Mouse (Mus musculus): ENCODE measurements around the gene Tmem45b. TPM values are rescaled to one million over a fixed set of nuclear protein-coding genes. Genes with fewer than 3 reads are reported as not detected.
"Not testable (repeated sequence)": the region's sequence is repeated elsewhere in the genome, so short reads cannot be mapped to it uniquely, and the experiment has no call there.

The Tmem45b gene
- not detected in 2 replicates for total RNA-seq (2015; ENCODE audit: low replicate concordance)
- total RNA-seq (2017; ENCODE audit: low replicate concordance), result not detected in 2 replicates

DNA sequence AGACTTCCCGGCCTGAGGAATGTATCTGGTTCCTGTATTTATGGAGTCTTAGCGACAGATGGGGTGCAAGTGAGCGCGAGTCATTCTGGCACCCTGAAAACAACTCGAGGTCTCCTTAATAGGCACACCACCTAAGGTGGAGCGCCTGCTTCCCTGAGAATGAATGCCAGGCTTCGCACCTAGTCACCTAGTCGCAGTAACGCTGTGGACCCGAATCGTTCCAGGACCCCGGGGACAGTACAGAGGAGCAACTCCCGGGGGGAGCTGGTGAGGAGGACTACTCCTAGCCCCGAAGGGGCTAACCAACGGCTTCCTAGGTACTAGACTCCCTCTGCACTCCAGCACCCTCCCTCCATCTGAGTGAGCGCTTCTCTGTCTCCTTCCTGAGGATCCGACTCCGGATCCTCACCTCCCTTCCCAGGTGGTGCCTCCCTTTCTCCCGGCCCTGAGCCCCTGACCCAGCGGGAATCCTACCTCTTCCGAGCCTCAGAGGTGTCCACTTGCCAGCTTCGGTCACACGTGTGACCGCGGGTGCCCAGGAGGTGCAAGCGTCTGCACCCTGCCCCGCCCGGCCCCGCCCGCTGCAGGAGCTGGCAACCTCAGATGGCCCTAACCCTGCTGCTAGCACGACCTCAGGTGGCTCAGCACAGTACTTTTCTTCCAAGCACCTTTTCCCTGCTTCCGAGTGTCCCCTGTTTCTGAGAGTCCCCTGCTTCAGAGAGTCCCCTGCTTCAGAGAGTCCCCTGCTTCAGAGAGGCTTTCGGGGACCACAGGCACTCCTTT lies at the start of gene Tmem45b:
TSS of gene Tmem45b (minus strand) at position 771 of the 783 bp plus-strand sequence.
- no peak for ATAC-seq (replicated peaks; ENCODE audit: low FRiP score, poor library complexity, severe bottlenecking)

DNA sequence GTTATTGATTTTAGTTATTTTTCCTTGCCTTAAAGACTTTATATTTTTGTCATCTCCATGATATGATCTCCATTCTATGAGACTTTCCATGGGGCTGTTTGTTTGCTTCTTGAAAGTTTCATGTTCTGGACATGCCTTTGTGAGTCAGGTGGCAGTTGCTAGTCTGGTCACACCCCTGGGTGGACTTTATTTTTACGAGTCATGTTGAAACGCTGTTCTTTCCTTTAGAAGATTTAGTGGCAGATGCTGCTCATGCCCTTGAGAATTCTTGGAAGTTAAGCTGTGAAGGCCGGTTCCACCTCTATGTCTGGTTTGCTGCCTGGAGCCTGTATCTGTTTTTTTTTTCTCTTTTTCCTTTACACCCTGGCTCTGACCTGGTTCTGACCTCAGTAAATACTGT lies 43.9 kb upstream of the Tmem45b start:
- ATAC-seq (replicated peaks; ENCODE audit: low FRiP score, poor library complexity, severe bottlenecking), result no peak

DNA sequence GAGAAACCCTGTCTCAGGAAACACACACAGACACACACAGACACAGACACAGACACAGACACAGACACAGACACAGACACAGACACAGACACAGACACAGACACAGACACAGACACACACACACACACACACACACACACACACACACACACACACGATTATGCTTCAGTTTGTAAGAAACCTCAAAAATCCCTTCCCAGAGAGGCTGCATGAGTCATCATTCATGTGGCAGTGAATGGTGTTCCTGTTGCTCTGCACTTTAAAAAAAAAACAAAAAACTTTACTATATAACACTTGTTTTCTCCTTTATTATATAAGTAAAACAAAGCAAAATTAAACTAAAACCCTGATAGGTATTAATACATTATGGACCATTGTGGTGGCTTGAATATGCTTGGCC lies 37.0 kb upstream of the Tmem45b start:
- not testable (repeated sequence) for ATAC-seq (replicated peaks; ENCODE audit: low FRiP score, poor library complexity, severe bottlenecking)

DNA sequence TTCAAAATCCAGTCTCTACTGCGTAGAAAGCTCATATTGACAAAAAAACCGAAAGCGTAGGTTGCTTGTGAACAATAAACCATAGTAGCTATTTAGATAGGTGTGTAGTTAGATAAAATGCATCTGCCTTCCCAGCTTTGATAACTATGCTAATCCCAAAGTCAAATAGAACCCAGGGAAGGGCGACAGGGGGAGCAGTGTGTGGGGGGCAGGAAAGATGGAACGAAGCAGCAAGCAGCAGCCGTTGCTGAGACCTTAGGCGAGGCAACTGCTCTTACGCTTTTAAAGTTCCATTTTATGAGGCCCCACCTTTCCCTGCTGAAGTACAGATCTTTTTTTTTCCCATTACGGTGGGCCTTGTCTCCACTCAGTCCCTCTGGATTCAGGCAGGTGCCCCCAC lies 1.1 kb downstream of the Tmem45b start:
- no peak for ATAC-seq (replicated peaks; ENCODE audit: low FRiP score, poor library complexity, severe bottlenecking)

DNA sequence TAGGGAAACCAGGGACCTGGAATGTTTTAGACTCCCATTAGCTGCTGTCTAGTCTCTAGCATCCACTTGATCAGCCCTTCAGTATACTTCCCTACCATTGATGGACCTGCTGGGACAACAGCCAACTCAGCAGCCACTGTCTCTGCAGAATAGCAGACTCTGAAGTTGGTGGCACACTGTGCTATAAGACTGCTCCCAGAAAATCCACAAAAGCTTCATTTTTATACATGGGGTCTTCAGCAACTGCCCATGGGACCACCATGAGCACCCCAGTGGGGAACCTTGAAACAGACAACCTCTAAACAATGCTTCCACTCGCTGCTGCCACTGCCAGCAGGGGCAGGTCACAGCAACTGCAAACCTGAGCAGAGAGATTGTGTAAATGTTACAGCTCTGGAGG lies 9.9 kb downstream of the Tmem45b start:
- ATAC-seq (replicated peaks; ENCODE audit: low FRiP score, poor library complexity, severe bottlenecking), result no peak

DNA sequence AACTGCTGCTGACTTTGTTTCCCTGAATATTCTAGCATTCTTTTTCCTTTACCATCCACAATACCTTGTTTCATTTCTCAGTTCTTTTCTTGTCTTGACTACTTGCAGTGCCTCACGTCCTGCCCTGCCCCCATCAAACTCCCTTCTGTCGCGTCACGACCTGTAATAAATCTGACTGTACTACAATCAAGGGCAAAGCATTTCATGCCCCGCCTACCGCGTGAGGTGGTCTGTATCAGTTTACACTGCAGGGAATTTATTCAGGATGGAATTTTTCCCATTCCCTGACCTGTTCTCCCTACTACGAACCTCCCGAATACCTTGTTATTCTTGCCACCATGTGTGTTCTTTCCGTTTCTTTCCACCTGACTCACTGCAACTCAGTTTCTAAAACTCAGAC lies 12.1 kb downstream of the Tmem45b start:
- no peak for ATAC-seq (replicated peaks; ENCODE audit: low FRiP score, poor library complexity, severe bottlenecking)

DNA sequence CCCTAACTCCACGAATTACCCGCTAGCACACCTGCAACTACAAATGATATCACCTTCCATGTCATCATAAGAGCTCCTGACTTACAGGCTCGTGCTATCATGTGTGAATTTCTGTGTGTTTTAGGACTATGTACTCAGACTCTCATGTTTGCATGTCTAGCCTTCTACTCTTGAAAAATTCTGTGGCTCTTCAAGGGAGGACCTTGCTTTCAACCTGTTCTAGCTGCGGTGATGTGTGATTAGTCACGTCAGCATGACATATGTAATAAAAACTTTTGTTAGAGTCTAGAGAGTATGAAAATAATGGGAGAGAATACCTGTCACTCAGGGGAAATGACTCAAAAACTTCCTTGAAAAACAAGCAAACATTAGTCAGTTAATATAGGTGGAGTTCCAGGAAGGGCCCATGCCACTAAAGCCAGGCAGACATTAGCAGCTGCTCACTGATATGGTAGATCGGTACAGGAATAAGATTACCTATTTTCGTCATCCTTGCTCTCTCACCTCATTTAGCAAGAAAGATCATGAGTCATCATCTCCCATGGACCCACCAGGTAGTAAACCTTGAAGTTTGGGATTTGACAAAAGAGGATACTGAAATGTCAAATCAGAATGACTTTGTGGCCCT lies 15.0 kb downstream of the Tmem45b start:
- ATAC-seq (replicated peaks; ENCODE audit: low FRiP score, poor library complexity, severe bottlenecking), result no peak

DNA sequence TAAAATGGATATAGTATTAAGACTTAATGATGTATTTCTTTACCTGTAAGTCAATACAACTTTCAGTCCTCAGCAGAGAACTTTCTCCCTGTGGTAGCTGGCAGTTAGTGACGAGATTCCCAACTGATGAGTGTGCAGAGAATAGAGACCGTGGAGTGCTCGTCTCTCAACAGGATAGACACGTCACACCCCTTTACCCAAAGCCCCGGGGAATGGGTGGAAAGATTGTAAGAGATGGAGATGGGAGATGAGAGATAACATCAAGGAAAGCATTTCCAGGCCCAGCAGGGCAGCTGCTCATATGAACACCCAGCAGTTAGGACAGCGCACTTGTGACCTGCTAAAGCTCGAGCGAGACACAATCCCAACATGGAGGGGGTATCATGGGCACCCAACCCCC lies 20.0 kb downstream of the Tmem45b start:
- no peak for ATAC-seq (replicated peaks; ENCODE audit: low FRiP score, poor library complexity, severe bottlenecking)

DNA sequence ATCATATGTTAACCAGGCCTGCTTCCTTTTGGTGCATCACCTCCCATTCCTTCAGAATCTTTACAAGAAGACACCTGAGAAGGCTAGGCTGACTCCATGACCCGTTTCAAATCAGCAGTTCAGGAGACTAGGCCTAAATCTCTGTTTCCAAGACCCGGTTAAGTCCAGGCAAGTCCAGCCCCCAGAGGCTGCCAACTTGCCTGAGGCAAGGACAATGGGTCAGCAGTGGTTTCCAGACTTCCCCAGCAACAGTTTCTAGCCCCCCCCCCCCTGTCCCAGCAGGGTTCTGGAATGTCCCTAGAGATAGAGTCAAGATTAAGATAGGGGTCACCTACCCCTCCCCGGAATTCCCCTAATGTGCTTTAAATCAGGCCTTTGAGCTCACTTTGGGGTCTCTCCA lies 22.8 kb downstream of the Tmem45b start:
- no peak for ATAC-seq (replicated peaks; ENCODE audit: low FRiP score, poor library complexity, severe bottlenecking)

DNA sequence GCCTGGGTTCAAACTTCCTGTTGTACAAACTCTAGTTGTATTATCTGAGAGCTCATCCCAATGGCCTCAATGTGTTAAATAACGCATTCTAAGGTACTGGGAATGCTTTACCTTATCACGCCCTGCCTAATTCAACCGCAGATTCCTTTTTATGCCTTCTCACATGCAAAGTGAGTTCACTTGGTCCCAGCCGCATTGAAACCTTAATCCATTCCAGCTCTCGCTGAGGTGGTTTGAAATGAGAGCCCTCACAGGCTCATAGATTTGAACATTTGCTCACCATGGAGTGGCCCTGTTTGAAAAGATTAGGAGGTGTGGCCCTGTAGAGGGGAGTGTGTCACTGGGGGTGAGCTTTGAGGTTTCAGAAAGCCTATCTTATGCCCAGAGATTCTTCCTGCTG lies 23.9 kb downstream of the Tmem45b start:
- ATAC-seq (replicated peaks; ENCODE audit: low FRiP score, poor library complexity, severe bottlenecking), result no peak

DNA sequence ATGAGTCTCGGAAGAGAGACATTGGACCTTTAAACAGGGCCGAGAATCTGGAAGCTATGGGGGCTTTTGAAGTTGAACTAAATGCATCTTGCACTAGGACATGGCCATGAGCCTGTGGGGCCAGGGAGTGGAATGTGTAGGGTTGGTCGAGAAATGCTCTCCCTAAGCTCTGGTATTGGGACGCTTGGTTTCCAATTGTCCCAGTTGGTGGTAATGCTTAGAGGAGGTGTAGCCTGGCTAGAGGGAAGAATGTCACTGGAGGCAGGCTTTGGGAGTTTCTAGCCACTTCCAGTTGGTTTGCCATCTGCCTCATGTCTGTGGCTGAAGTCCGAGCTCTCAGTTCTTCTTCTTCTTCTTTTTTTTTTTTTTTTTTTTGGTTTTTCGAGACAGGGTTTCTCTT lies 24.9 kb downstream of the Tmem45b start:
- no peak for ATAC-seq (replicated peaks; ENCODE audit: low FRiP score, poor library complexity, severe bottlenecking)

DNA sequence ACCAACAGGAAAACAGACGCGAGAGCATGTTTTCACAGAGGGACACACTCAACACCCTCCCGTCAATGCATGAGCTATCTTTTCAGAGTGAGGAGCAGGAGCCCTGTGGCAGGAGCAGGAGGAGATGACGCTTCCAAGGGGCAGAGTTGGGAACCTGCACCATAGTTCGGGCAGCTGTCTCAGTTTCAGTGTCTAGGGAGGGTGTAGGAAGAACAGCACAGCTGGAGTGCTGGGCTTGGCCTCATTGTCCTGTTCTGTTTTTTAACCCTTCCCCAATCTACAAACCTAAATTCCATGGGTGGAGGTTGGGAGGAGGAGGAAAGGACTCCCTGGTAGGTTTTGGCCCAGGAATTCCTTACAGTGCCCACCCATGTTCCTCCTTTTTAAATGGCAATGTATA lies 25.4 kb downstream of the Tmem45b start:
- no peak for ATAC-seq (replicated peaks; ENCODE audit: low FRiP score, poor library complexity, severe bottlenecking)

DNA sequence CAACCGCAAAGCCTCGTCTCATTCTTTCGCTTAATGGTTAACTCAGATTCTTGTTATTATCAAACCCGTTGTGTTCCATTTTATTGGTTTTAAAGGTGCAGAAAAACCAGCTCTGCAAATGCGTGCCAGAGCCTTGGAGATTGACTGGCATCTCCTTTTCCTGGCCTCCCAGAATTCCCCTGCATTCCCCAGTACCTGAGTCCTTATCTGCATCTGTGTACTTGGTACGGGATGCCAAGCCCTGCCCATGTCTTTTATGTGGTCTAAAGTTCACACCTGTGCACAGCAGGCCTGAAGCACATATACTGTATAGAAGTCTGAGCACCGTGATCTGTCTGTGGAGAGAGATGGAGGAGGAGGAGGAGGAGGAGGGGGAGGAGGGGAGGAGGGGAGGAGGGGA lies 26.4 kb downstream of the Tmem45b start:
- no peak for ATAC-seq (replicated peaks; ENCODE audit: low FRiP score, poor library complexity, severe bottlenecking)

DNA sequence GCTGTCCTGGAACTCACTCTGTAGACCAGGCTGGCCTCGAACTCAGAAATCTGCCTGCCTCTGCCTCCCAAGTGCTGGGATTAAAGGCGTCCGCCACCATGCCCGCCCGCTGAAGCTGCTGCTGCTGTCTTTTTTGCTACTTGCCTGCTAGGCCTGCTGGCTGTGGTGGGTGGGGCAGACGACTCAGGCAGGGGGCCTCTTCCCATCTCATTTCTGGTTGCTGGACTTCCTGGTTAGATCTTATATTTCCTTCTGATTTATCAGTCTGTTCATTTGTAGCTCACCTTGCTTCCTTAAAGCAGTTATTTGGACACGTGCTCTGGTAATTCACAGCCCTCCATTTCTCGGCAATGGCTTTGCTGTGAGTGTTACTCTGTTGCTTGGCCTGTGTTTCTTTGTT lies 28.8 kb downstream of the Tmem45b start:
- ATAC-seq (replicated peaks; ENCODE audit: low FRiP score, poor library complexity, severe bottlenecking), result no peak

DNA sequence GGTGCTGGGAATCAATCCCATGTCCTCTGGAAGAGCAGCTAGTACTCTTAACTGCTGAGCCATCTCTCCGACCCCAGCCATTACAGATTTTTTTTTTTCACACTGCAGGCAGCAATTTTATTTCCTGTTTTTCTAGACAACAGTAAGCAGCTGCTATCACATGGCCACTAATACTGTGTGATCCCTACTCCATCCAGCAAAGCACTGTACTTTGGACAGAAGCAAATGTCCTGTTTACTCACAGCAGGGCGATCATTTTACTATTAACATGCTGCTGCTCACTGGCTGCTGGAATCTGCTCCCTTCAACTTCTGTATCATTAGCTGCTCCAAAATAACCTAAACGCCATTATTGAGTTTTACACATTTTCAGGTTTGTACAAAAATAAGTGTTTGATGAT lies 30.8 kb downstream of the Tmem45b start:
- no peak for ATAC-seq (replicated peaks; ENCODE audit: low FRiP score, poor library complexity, severe bottlenecking)

DNA sequence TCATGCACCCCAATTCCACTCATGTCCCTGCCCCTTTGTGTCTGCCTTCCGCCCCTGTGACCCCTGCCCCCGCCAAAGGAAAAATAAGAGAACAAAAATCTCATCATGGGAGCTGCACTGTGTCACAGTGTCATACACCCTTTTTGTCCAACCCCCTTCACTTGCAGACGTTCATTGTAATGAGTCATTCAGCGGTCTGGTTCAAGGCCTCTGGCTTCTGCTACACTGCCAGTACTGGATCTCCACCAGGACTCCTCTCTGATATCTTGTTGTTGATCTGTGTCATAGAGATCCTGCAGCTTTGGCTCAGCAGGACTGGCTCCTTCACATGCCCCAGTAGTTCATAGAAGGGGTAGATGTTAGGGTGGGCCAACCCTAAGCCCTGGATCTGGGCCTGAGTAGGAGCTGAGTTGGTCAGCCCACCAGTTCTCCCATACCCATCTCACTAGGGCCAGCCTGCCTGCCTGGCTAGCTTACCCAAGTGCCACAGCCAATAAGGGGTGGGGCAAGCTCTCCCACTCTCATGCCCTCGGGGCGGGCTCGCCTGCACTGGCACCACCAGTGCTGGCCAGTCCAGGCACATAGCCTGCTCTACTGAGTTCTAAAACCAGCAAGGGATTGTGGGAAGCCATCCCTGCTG lies 31.8 kb downstream of the Tmem45b start:
- ATAC-seq (replicated peaks; ENCODE audit: low FRiP score, poor library complexity, severe bottlenecking), result no peak

DNA sequence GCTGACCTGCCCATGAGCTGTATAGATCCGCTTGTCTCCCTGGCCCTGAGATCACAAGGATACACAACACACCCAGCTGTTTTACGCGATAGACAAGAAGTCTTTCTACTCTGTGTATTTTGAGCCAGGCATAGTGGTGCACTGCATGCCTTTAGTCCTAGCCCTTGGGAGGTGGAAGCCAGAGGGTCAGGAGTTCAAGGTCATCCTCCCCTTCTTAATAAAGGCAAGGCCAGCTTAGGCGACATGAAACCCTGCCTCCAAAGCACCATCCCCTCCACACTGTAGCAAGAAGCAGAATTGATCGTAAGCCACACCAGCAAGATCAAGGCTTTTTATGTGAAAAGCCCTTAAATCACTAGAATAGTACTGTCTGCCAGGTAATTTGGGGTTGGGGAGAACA lies 32.5 kb downstream of the Tmem45b start:
- ATAC-seq (replicated peaks; ENCODE audit: low FRiP score, poor library complexity, severe bottlenecking), result no peak

DNA sequence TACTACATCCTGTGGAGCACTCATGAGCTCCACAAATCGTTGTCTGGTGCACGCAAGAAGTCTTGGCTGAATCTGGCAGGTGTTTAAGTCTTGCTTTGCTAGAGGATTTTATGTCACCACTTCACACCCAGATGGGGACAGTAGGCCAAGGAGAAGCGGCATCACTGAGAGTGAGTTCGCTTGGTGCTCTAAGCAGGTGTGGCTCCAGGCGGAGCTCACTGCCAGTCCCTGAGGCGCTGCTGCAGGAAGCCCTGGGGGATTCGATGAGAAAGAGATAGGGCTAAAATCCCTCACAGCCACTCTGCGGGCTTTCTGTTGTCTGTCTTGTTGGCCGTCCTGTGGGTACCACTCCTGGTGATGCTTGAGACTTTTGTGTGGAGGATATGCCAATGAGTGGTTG lies 34.3 kb downstream of the Tmem45b start:
- ATAC-seq (replicated peaks; ENCODE audit: low FRiP score, poor library complexity, severe bottlenecking), result no peak

DNA sequence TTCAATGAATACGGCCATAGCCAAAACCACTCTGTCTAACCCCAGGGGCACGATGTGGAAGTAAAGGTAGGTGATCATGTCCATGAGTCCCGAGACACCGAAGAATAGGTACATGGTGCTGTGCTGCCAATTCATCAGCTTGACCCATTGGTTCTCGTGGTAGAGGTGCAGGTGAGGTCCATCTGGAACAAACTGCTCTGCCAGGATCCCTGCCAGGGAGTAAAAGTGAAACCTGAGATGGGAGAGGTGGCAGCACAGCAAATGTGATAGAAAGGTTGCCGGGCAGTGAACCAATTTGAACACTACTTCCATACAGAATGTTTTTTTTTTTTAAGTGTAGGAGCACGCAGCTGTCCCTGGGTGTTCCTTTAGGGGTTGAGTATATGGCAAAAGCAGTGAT lies 35.3 kb downstream of the Tmem45b start:
- no peak for ATAC-seq (replicated peaks; ENCODE audit: low FRiP score, poor library complexity, severe bottlenecking)

DNA sequence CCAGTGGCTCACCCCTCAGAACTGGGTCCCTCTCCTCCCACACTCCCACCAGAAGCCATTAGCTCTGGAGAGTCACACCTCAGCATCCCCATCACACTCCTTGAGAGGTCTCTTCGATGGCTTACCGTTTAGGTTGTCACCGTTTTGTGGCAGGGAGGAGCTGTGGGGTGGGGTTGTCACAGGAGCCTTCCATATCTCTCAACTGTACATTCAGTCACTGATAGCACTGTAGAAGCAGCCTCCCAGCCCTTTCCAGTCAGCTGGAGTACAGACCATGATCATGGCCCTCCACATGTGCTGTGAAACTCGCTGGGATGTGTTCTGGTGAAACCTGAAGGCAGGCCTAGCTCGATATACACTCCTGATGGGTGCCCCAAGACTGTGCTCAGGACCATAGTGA lies 42.1 kb downstream of the Tmem45b start:
- ATAC-seq (replicated peaks; ENCODE audit: low FRiP score, poor library complexity, severe bottlenecking), result peak; percentile 90

DNA sequence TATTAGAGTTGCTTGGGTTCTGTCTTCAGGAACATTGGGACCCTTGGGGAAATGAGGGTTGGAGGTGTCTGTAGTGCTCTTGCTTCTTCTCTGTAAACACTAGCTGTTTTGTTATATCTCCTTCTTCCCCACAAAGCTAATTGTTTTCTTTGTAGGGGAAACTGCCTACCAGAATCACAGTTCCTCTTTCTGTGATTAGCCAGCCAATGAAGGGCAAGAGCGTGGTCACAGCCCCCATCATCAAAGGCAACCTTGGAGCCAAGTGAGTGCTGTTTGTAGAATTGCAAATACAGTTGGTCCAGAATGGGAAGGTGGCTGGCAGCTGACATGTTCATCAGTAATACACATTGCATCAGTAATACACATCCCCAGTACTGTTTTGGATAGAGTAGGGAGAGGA lies 45.4 kb downstream of the Tmem45b start:
- no peak for ATAC-seq (replicated peaks; ENCODE audit: low FRiP score, poor library complexity, severe bottlenecking)
